Mouse (Mus musculus) c-Kit-positive CD71-positive TER-119-positive erythroid progenitor cells, embryonic 14.5 days (primary cell): ENCODE results near the gene Hdgf.
A peak's percentile ranks its signal among the peaks of the same experiment; 100 is the strongest.
"Not testable (repeated sequence)": the region's sequence is repeated elsewhere in the genome, so short reads cannot be mapped to it uniquely, and the experiment has no call there.

Experiments used
- DNase-seq: peaks from one replicate; pipeline ENCODE4 v3.0.0-alpha.2; 2013; ENCODE audit warnings: low spot score

Gene Hdgf

DNA sequence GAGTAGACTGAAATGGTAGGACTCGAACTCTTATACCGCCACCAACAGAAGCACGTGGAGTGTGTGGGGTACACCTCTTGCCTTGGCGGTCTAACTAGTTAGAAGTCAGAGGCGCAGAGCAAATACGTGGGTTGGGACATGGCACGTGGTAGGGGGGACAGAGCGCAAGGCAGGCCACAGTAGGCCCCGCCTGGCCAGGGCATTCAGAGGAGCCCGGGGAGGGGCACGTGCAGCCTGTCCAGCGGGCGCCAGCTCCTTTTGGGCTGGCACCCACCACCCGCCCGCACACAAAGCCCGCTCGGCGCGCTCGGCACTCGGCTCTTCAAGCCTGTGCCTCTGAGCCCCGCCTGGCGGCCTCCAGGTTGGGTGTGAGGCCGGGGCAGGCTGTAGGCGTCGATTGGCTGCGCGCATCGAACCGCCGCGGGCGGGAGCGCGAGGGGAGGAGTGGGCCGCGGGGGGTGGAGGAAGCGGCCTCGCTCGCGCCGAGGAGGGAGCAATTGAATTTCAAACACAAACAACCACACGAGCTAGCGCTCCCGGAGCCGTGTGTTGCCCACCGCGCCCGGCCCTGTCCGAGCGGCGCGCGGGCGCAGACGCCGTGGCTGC, at the start of gene Hdgf:
TSS of gene Hdgf (plus strand) at position 442 of the 606 bp plus-strand sequence.
- DNase-seq: peak; percentile 94

DNA sequence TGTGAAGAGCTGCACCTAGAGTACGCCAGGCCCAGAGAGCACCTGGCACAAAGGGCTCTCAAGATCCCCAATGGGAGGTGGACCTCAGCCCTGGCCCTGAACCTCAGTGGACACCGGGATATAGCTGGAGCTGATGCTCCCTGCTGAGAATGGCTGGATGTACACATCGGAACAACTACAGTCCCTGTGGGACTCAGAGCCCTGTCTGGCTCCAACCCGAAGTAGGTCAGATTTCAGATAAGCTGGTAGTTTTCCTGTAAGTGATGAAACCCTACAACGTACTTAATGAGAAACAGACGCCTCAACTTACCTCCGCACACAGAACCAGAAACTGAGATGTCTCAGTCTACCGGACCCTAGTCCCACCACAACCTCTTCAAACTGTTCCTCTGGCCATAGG, 48.5 kb upstream of the Hdgf start:
- no peak for DNase-seq

DNA sequence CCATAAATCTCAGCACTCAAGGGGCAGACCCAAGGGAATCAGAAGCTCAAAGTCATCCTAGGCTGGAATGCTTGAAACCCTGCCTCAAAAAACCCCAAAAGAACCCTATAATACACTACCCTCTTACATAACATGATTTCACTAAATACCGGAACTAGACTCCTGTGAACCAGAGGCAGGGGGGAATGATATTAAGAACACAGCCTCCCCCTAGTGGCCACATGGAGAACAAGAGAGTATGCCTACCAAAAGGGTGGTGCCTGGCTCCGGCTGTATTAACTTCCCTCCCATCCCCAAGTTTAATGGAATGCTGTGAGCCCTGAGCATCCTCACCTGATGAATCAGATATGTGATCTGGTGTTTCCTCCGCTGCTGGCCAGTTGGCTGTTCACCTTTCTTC, 46.3 kb upstream of the Hdgf start:
- DNase-seq: peak; percentile 55

DNA sequence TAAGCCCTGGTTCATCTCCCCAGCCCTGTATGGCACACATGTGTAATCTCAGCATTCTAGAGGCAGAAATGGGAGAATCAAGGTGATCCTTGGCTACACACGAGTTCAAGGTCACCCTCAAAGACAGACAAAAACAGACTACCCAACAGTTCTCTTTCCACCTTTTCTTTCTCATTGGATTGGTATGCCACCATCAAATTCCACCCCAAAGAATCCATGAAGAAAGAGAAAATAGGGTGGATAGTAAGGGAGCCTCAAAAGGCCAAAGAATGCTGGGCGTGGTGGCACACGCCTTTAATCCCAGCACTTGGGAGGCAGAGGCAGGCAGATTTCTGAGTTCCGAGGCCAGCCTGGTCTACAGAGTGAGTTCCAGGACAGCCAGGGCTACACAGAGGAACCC, 42.0 kb upstream of the Hdgf start:
- not testable (repeated sequence) for DNase-seq

DNA sequence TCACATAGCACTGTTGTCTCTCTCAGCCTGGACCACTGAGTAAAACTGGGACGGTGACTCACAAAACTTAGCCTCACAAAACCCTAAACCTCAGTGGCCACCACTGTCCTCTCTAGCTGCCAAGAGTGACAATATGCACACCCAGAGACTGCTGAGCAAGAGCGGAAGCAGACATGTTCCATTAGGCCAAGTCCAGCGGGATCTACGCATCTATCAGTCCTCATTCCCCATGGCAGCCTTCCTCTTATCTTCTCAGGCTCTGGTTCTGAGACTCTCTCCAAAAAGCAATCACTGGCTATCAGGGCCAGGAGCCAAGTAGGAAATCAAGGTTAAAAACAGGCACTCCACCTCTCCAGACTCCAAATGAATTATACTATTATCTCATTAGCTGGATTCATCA, 28.4 kb upstream of the Hdgf start:
- no peak for DNase-seq

DNA sequence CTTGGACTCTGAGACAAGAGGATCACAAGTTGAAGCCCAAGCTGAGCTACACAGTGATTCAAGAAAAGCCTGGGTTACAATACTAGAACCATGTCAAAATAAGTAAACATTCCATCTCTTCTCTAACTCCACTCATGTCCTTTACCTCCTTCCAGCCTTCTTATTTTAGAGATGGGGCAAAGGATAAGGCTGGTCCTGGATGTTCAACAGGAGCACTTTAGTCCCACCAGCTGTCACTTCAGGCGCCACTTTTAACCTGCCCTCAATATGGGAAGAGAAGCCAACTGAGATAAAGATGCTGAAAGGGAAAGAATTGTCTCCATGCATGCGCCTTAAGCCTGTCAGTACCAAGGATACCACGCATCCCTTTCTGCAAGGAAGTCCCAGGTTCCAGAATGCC, 21.8 kb upstream of the Hdgf start:
- no peak for DNase-seq

DNA sequence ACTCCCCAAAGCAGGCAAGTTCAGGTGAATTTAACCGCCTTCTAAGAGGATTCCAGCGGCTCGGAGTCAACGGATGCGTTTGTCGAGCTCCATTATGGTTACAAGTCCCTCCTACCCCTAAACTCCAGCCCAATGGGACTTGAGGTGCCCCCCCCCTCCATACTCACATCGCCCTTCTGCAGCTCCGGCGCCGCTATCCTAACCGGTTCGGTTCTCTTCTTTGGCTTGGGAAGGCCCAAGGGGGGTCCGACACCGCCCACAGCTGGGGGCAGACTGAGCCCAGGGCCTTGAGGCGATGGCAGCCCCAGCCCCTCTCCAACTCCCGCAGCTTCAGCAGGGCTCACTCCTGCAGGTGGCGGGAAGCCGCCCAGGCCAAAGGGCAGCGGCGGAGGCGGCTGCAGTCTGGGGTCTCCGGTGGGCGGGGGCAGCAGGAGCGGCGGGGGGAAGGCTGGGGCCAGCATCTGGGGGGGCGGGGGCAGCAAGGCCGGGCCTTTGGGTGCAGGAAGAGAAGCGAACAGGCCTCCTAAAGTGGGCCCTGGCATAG, 21.3 kb upstream of the Hdgf start:
- DNase-seq: no peak

DNA sequence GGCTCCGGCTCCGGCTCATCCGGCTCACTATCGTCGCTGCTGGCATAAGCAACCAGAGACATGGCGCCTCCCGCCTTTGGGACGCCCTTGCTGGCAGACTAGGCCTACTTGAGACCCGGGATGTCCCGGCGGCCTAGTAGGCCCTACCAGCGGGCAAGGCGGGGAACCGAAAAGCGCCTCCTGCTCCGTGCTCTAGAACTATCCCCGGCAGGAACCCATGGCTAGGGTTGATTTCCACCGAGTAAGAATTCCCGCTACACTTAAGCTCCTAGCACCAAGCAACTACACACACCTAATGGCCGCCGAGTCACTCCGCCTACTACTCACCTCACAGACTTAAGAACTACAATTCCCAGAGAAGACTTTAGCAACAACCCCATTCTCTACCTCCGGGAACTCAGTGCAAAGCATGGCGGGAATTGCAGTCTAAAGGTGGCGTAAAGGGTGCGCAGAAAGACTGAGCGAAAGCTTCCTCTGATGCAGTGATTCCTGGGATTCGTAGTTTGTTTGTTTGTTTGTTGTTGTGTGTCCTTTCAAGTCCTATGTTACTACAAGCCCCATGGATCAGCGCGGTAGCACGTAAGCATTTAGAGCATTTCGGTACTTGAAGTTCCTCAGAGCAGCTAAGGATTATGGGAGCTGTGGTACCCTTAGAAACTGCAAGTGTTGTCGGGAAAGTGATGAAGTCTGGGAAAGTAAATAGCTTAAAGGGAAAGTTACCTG, 20.7 kb upstream of the Hdgf start, which contains the start of gene Prcc:
TSS of gene Prcc (minus strand) at position 328 of the 723 bp plus-strand sequence.
- DNase-seq: peak; percentile 96

DNA sequence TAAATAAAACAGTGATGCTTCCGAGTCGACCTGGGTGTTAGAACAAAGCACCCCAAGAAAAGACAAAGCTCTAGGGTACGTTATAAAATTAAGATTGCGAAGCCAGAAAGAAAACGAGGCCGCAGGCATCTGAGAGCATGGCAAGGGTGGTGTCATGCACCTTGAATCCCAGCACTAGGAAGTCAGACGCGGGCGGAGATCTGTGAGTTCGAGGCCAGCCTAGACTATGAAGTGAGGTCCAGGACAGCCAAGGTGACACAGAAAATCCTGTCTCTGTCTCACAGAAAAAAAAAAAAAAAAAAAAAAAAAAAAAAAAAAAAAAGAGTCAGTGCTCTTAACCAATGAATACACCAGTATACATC, 20.1 kb upstream of the Hdgf start:
- no peak for DNase-seq

DNA sequence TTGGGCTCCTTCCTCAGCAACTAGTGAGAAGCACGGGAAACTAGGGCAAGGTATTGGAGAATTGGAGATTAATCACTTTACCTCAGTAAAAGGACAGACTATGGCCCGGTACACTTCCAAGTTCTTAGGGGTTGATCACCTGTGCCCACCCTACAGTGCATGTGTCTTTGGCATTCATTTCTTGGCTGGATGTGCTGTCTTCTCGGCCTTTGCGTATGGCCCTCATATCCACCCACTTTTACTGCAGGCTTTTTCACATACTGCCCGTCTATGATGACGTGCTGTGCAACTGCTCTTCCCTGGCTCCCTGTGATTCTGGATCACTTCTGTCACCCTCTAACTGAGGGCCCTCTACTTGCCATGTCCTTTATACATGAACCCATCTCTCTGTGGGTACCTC, 19.7 kb upstream of the Hdgf start:
- DNase-seq: no peak

DNA sequence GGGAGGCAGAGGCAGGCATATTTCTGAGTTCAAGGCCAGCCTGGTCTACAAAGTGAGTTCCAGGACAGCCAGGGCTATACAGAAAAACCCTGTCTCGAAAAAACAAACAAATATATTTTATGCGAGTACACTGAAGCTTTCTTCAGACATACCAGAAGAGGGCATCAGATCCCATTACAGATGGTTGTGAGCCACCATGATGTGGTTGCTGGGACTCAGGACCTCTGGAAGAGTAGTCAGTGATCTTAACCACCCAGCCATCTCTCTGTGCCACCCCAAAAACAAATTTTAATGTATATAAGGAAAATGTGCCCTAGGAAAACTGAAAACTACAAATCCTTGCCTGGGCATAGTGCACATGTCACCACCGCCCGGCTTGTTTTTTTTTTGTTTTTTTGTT, 18.7 kb upstream of the Hdgf start:
- DNase-seq: not testable (repeated sequence)

DNA sequence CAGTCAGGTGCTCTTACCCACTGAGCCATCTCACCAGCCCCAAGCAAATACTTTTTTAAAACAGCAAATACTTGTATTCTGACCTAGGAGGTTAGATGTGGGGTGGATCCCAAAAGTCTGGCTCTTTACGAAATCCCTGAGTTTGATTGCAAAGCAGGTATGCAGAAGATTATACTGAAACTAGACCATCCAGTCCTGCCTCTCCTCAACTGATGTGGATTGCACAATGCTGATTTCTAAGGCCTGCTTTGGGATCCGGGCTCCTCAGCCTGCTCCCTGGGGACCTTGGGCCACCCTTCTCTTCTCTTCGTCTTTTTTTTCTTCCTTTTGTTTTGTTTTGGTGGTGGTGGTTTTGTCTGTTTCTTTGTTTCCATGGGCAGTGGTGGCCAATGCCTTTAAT, 14.6 kb upstream of the Hdgf start:
- no peak for DNase-seq

DNA sequence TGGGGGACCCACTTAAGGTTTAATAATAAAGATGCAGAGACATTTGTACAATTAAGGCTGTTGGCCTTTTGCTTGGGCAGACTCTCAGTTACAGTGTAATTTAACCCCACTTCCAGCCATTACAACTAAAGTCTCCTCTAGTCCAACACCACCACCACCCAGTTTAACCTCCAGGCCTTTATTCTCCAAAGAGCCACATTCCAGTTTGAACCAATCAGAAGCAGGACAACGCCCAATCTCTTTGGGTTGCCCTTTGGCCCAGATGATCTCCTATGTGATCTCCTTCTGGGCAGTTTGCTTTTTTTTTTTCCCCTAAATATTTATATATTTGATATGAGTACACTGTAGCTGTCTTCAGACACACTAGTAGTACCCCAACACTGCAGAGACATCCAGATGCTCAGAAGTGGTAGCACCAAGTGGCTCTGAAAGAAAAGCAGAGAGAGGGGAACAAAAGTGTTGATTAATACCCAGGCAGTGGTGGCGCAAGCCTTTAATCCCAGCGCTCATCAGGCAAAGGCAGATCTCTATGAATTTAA, 12.7 kb upstream of the Hdgf start:
- no peak for DNase-seq

DNA sequence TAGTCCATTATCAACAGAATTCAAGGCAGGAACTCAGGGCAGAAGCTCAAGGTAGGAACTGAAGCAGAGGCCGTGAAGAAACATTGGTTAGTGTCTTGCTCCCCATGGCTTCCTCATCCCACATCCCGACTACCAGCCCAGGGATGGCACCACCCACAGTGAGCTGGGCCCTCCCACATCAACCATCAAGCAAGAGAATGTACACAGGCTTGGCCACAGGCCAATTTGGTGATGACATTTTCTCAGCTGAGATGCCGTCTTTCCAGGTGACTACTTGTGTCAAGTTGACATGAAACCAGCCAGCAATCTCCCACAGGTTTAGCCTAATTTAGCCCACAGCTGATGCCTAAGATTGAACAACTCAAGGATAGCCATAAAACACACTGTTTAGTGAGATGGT, 6.9 kb upstream of the Hdgf start:
- no peak for DNase-seq

DNA sequence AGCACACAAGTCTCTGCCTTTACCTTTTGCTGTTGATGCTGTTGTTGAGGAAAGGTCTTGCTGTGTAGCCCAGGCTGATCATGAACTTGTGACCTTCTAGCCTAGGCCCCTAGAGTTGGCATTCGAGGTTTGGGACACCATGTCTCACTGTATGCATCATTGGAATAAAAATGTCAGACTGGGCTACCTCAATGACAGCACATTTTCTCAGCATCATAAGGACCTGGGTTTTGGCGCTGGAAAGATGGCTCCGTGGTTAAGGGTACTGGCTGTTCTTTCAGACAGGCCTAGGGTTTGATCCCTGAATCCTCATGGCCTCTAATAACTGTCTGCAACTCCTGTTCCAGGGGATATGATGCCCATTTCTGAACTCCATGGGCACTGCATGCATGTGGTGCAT, 6.3 kb upstream of the Hdgf start:
- no peak for DNase-seq

DNA sequence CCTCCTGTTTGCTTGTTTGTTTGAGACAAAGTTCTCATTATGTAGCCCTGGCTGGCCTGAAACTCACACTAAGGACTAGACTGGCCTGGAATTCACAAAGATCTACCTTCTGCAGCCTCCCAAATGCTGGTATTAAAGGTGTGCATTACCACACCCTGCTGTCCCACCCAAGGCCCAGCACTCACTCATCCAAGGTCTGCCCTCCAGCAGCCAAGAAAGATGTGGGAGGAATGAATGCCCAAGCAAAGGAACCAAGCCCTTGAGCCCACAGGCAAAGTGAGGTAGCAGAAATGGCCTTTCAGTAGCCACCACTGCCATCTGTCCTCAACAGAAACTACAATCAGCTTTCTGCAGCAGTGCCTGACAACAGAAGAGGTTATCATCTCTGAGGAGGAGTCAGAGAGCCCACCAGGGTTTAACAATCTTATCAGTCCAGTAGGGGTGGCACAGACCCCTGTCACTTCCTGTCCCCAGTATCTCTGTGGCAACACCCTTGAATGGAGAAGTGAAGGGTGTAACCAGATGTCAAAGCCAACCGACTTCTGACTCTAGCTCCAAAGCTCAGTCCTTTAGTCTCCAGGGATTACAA, 5.0 kb upstream of the Hdgf start:
- DNase-seq: peak; percentile 86

DNA sequence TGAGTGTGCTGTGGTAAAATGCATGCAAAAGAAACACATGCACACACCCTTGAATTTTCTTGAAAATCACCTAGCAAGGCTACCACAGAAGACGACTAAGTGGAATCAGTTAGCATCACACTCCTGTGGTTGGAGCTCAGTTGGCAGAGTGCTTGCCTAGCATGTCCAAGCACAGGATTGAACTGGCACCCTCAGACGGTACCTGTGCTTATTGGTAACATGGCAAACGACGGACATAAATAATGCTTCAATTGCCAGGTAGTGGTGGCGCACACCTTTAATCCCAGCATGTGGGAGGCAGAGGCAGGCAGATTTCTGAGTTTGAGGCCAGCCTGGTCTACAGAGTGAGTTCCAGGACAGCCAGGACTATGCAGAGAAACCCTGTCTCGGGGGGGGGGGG, 4.2 kb upstream of the Hdgf start:
- not testable (repeated sequence) for DNase-seq

DNA sequence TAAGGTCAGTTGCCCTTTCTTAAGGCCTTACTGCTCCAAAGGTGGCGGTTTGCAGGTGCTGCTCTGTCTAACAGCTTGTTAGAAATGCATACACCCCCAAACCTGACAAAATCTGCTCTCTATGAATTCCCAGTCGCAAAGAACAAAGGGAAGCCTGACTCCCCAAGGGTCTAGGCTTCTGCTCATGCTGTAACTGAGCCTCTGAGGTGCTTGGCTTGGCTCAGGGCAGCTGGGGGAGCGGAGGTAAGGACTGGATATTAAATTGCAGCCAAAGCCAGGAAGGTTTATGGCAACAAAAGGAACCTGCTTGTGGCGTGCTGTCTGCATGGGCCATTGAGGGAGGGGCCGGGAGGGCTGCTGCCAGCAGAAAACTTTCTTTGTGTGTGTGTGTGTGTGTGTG, 2.3 kb upstream of the Hdgf start:
- DNase-seq: no peak

DNA sequence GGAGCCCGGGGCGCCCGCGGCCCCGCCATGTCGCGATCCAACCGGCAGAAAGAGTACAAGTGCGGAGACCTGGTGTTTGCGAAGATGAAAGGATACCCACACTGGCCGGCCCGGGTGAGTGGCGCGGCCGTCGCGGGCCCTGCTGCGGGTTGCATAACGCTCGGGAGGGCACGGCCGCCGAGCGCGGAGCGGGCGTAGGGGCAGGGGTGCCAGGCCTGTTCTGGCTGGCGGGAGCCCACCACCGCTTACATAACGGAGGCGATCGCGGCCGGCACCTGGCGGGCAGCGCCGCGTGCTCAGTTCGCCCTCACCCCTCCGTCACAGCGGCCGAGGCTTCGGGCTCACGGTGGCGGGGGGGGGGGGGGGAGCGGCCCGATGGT, 470 bp downstream of the Hdgf start:
- DNase-seq: no peak

DNA sequence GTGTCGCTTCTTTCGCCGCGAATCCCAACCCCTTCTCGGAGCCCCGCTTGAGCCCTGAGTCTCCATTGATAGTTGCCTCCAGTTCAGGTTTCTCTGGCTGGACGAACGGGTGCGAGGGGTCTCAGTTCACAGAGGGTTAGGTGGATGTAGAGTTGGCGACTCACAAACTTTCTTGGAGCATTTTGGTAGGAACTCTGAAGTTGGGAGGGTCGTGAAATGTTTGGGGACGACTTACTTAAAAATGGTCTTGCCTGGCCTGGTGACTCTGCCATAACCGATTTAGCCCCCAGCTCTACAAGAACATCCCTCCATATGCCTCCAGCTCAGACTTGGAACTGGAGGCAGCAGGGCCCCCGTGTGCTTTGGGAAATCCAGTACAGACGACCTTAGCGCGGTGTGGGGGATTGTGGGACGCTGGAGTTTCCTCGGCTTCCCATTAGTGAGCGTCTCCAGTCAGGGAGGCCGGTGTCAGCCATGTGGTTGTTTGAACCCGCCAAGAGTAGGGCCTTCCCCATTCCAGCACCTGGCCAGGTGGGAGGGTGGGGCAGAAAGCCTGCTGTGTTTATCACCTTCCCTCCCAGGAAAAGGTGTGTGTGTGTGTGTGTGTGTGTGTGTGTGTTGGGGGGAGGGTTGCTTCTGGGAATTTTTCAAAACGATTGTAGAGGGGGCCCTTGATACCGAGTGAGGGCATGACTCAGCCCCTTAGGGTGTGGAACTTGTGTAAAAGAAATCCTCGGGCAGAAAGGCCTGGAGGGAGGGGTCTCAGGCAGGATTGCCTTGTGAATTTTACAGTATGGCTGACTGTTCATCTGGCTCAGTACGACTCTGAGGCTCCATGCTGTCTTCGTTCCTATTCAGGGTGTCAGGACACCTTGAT, 1.1 kb downstream of the Hdgf start:
- no peak for DNase-seq

DNA sequence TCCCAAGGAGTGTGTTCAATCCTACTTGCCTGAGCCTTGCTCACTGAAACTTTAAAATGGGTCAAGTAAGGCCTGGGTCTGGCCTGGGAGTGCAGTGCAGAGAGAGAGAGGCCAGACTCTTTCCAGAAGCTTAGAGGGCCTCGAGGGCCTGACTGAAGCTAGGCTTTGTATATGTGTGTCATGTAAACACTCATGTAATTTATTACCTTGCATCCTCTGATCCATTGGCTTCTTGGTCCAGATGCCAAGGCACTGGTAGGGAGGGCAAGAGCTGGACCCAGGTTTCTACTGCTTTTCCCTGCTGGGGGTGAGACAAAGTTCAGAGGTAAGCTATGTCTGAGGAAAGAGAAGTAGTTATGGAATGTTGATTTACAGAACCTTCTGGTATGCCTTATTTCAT, 1.8 kb downstream of the Hdgf start:
- no peak for DNase-seq

DNA sequence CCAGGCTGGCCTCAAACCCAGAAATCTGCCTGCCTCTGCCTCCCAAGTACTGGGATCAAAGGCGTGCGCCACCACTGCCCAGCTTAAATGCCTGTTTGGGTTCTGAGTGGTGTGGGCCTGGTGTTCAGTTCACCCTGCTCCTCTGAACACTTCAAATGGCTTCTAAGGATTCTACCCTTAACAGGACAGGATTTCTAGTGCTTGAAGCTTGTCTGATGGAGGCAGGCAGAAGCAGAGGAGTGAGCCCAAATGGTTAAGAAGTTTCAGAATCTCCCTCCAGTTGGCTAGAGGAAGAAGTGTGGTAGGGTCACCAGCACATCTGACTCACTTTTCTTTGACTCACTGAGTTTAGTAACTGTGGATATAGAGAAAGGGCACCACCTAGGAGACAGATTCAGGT, 3.3 kb downstream of the Hdgf start:
- no peak for DNase-seq
